Mouse (Mus musculus) liver, adult 2 months (tissue): ENCODE results near the gene Gm4559. TPM values are rescaled to one million over a fixed set of nuclear protein-coding genes. Genes with fewer than 3 reads are reported as not detected.
A peak's percentile ranks its signal among the peaks of the same experiment; 100 is the strongest.
"Not testable (repeated sequence)": the region's sequence is repeated elsewhere in the genome, so short reads cannot be mapped to it uniquely, and the experiment has no call there.

Experiments
- DNase-seq: peaks from one replicate; pipeline ENCODE4 v3.0.0-alpha.2; 2011; ENCODE audit warnings: low read depth, low spot score; ENCODE audit errors: extremely low read depth
- H3K27ac ChIP-seq: fragments of 200-500 bp; replicated peaks from 2 replicates; pipeline ENCODE4 v1.5.1; 2012; ENCODE audit warnings: low read depth, mild to moderate bottlenecking, control low read depth, inconsistent platforms, low read length; ENCODE audit not compliant: insufficient read depth
- H3K27me3 ChIP-seq: fragments of 200-500 bp; 2 replicates; pipeline ENCODE4 v1.6.1; 2012; ENCODE audit warnings: mild to moderate bottlenecking, moderate library complexity, low read length, inconsistent platforms; ENCODE audit not compliant: control insufficient read depth, insufficient read depth
- H3K36me3 ChIP-seq: fragments of 200-500 bp; 2 replicates; pipeline ENCODE4 v1.6.1; 2012; ENCODE audit warnings: low read length, inconsistent platforms; ENCODE audit not compliant: control insufficient read depth, insufficient read depth
- H3K4me1 ChIP-seq: fragments of 200-500 bp; 2 replicates; pipeline ENCODE4 v1.6.1; 2011; ENCODE audit warnings: low read length; ENCODE audit not compliant: control insufficient read depth, insufficient read depth
- H3K4me3 ChIP-seq: fragments of 200-500 bp; 2 replicates; pipeline ENCODE4 v1.5.1; 2011; ENCODE audit warnings: low read depth, mild to moderate bottlenecking, control low read depth, low read length, moderate library complexity; ENCODE audit not compliant: insufficient read depth
- H3K79me2 ChIP-seq: fragments of 200-500 bp; 2 replicates; pipeline ENCODE4 v1.6.1; 2012; ENCODE audit warnings: inconsistent platforms, mild to moderate bottlenecking, low read length, moderate library complexity; ENCODE audit not compliant: control insufficient read depth, insufficient read depth
- H3K9ac ChIP-seq: fragments of 200-500 bp; 2 replicates; pipeline ENCODE4 v1.6.1; 2012; ENCODE audit warnings: low read depth, mild to moderate bottlenecking, control low read depth, inconsistent platforms, low read length
- CTCF ChIP-seq: fragments of 200-500 bp; IDR thresholded peaks from 2 replicates; pipeline ENCODE4 v1.5.1; 2011; ENCODE audit warnings: low read depth, low read length, control low read depth
- POLR2A ChIP-seq: fragments of 200-500 bp; IDR thresholded peaks from 2 replicates; pipeline ENCODE4 v1.6.1; 2011; ENCODE audit warnings: low read length, control low read depth; ENCODE audit not compliant: insufficient read depth; ENCODE audit errors: extremely low read depth
- WGBS: fragments of 180-500 bp; shearing (Covaris S2); methylation state at CpG from one replicate; pipeline ENCODE4 v1.1.7; 2018; 5-methylcytosine and 5-hydroxymethylcytosine counted together
- polyA plus RNA-seq: library from polyadenylated mRNA; depleted of rRNA; stranded (reverse); fragments of >200 nt; gene quantifications from 2 replicates; pipeline ENCODE4 v1.2.3, GENCODE M21; 2012
- total RNA-seq: library from RNA; depleted of rRNA; stranded (reverse); fragments of >200 nt; gene quantifications from 2 replicates; pipeline ENCODE4 v1.2.3, GENCODE M21; 2014

Gm4559 gene
- total and polyA plus RNA-seq, 2 experiments = not detected

- TF ChIP-seq CTCF = peak; percentile 78
- peak; percentile 18 for DNase-seq
Measured at GRCm38 (mm10) chr7:142278183-142278582, 4.0 kb upstream of the Gm4559 start.

GRCm38 (mm10) chr7:142258254-142258653, 15.9 kb downstream of the Gm4559 start, which contains the start of gene Gm2431:
TSS of gene Gm2431 (minus strand) at chr7:142258354.
- H3K36me3 ChIP-seq, H3K27ac ChIP-seq, H3K4me1 ChIP-seq, H3K27me3 ChIP-seq, DNase-seq, H3K79me2 ChIP-seq, H3K4me3 ChIP-seq, H3K9ac ChIP-seq: not testable (repeated sequence)
- WGBS = 36% methylated on average over 1 of the region's 1 CpGs

More at GRCm38 (mm10) chr7:142278183-142278582, 4.0 kb upstream of the Gm4559 start:
- WGBS = 0% methylated on average over 3 of the region's 3 CpGs
- H3K4me1 ChIP-seq, H3K27ac ChIP-seq, H3K9ac ChIP-seq, H3K4me3 ChIP-seq, H3K27me3 ChIP-seq, H3K79me2 ChIP-seq, H3K36me3 ChIP-seq: not testable (repeated sequence)

DNA sequence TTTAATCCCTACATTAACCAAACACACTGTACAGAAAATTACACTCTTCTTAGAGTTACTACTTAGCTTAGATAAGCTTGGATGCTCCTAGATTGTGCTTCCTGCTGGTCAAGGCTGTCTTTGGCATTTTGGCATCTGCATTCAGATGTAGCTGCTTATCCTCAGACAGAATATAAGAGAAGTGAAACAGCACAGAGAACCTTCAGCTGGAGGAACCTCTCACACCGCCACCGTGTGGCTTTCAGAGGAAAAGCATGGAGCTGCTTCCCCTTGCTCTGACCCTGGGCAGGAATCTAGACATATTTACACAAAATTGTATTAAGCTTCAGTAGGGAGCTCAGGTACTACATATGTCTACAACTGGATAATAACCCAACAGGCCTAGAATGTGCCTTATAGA, 18.6 kb downstream of the Gm4559 start:
- peaks cover 3% of the 10 kb centered on the region; the same call in 1 of the 2 replicates for H3K27me3 ChIP-seq
- H3K4me1 ChIP-seq = no peaks in the 10 kb centered on the region
- no peak overlapping the region for H3K9ac ChIP-seq
- peak; percentile 8 for DNase-seq
- no peaks in the 10 kb centered on the region for H3K79me2 ChIP-seq
- no peak overlapping the region for H3K4me3 ChIP-seq
- H3K27ac ChIP-seq = no peak overlapping the region
- WGBS = 0% methylated on average over 2 of the region's 2 CpGs
- TF ChIP-seq POLR2A = no peak
- peak; percentile 77 for TF ChIP-seq CTCF
- no peaks in the 10 kb centered on the region for H3K36me3 ChIP-seq

DNA sequence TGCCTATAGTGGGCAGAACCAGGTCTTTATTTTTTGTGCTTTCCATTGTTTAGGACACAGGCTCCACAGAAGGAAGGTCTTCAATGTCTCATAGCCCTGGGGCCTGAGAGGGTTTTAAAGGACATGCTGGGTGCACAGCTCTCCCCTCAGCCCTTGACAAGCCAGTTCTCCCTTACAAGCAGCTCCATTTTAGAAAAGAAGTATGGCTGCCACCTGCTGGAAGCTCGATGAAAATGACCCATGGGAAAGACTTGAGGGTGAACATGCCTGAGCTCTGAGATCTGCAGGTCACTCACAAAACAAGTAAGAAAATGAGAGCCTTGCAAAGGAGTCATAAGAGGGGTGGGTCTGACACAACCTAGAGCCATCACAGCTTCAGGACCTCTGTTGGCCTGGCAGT, 24.3 kb downstream of the Gm4559 start:
- Histone ChIP-seq H3K4me1 (no peaks in the 10 kb centered on the region), H3K27me3 (peaks cover 3% of the 10 kb centered on the region; the same call in 1 of the 2 replicates), H3K79me2 (no peaks in the 10 kb centered on the region), H3K27ac (no peak overlapping the region), H3K9ac (no peak overlapping the region), H3K36me3 (no peaks in the 10 kb centered on the region), H3K4me3 (no peak overlapping the region)
- TF ChIP-seq CTCF = peak; percentile 34
- TF ChIP-seq POLR2A = no peak
- peak; percentile 8 for DNase-seq
- WGBS = 0% methylated on average over 1 of the region's 1 CpGs

- WGBS = 53% methylated on average over 2 of the region's 2 CpGs
- Histone ChIP-seq H3K4me3 (no peak within 1 kb of the TSS), H3K9ac (no peak within 1 kb of the TSS), H3K27ac (no peak within 1 kb of the TSS), H3K36me3 (no peaks in the 10 kb centered on the region), H3K4me1 (no peaks in the 10 kb centered on the region), H3K27me3 (no peaks in the 10 kb centered on the region), H3K79me2 (no peaks in the 10 kb centered on the region)
- no peak for DNase-seq
- TF ChIP-seq POLR2A (no peak), CTCF (no peak)
Measured at GRCm38 (mm10) chr7:142240978-142241377, 33.2 kb downstream of the Gm4559 start, which contains the start of gene Gm40460. TSS of gene Gm40460 (minus strand) at chr7:142241078.

- no peak for DNase-seq
- H3K4me3 ChIP-seq = no peak overlapping the region
- no peak overlapping the region for H3K27ac ChIP-seq
- H3K4me1 ChIP-seq = no peaks in the 10 kb centered on the region
- H3K79me2 ChIP-seq = no peaks in the 10 kb centered on the region
- TF ChIP-seq CTCF = no peak
- TF ChIP-seq POLR2A = no peak
- H3K36me3 ChIP-seq = no peaks in the 10 kb centered on the region
- H3K27me3 ChIP-seq = no peaks in the 10 kb centered on the region
- H3K9ac ChIP-seq = no peak overlapping the region
- 44% methylated on average over 1 of the region's 1 CpGs for WGBS
Measured at GRCm38 (mm10) chr7:142231540-142231939, 42.6 kb downstream of the Gm4559 start.

DNA sequence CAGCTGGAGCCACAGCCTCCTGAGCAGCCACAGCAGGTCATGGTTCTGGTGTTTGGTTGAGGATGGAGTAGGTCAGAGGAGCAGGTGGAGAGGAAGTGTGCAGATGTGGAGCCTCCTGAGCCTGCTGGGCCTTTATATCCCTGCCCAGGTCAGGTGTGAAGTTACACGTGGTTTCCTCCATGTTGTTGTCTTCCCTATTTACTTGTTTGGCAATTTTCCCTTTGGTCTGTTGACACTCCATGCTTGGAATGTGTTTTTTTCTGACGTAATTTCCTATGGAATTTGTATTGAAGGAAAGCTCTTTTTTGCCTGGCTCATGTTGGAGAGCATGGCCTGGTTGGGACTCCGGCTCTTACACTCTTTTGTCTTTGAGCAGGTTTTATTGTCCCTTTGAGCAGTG, 44.3 kb downstream of the Gm4559 start, which contains the start of gene Krtap5-5:
Gene Krtap5-5 (minus strand): TSS at position 101 of the 400 bp plus-strand sequence.
- not testable (repeated sequence) for DNase-seq, H3K36me3 ChIP-seq, H3K27ac ChIP-seq, H3K9ac ChIP-seq, H3K27me3 ChIP-seq, H3K79me2 ChIP-seq, H3K4me1 ChIP-seq, H3K4me3 ChIP-seq
- WGBS = 36% methylated on average over 3 of the region's 3 CpGs
